Mouse (Mus musculus) CH12F3 (cell line): ENCODE results near the gene Homer2.

Experiments used
- in situ Hi-C: fragments of 300-500 bp; cut with MboI; formaldehyde crosslinking; loops from 2 replicates; pipeline ENCODE4 v1.14.3; 2020; ENCODE audit warnings: low sequenced_read_pairs

The Homer2 gene

GRCm38 (mm10) chr7:81565381-81566055, 141.8 kb downstream of the Homer2 start:
- in situ Hi-C loops = no loop called here

DNA sequence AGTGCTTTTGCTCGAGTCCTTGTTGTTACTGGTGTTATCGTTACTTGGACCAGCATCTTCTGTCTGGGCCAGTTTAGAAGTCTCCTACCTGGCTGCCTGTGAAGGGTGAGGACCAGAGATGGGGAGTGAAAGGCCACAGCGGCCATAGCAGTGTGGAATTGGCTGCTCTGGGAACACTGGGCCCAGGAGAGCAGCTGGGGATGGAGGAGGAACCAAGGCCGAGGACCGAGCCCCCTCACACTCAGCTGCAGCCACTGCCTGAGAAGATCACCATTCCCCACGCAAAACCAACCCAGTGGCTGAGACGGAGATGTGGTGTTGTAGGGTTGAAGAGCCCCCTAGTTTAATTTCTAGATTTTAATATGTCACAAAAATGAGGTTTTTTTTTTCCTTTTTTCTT, 142.6 kb downstream of the Homer2 start:
- in situ Hi-C loops = no loop called here

DNA sequence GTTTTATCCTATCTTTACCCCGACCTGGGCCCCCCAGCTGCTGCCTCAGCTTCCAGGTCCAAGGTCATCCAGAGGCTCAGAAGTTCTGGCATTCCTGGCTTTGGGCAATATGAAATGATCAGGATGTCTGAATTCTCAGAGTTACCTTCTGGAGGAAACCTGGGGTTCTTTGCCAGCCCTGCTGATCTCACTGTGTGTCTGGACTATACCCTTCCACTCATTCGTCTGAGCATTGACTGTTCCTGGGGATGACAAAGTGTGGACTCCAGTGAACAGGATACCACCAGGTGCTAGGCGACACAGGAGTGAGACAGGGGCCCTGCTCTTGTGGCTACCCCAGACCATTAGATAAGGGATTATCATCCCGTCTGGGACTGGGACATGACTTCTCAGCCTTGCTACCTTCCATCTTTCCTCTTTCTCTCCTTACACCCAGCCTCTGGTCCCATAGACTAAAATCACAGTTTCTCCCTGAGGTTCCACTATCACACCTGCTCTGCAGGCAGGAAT, 143.8 kb downstream of the Homer2 start:
- in situ Hi-C loops = no loop called here

DNA sequence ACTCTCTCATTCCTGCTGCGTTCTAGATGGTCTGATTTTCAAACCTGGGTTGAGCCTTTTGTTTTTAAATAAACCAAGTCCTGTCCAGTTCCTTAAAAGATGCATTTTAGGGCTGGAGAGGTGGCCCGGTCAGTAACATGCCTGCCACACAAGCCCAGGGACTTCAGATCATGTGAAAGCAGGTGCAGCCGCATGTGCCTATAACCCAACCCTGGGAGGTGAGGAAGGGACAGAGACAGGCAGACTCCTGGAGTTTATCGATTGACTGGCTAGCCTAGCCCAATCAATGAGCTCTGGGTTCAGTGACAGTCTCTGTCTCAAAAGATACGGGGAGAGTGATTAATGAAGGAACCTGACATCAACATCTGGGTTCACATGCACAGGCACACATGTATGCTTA, 146.1 kb downstream of the Homer2 start:
- in situ Hi-C loops = no loop called here

DNA sequence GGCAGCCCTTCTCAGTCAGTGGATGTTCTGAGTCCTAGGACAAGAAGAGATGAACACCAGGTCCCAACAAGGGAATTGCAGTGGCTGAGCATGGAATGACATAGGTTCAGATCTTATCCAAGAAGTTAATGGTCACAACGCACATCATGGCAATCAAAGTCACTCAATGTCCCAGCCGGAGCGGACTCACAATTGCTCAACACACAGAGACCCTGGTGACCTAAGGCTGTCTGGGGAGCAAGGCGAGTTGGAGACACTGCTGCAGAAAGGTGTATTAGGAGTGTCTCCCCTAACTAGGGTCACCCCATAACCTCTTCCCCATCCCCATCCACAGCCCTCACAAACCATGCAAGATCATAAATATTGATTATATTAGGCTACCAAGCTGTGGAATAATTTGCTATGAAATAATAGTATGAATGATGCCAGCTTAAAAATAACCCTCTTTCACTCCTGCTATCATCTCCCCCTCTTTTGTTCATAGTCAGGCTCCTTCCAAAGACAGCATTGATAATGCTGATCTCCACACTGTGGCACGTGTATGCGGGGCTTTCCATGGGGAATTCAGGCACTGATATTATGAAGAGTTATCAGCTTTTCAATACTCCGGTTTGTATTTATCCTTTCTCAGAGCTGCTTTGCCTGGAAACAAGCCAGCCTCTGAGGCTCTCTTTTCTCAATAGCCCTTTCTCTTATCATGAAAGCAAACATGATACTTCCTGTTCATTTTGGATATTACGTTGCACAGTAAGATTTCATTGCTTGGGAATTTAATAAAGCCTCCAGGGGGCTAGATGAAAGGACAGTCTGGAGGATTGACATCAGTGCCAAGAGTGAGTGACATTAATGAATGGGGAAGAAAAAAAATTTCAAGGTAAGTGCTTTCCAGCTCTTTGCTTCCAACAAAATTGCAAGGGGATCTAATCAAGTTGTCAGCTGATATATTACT, 147.0 kb downstream of the Homer2 start:
- in situ Hi-C loops = no loop called here

DNA sequence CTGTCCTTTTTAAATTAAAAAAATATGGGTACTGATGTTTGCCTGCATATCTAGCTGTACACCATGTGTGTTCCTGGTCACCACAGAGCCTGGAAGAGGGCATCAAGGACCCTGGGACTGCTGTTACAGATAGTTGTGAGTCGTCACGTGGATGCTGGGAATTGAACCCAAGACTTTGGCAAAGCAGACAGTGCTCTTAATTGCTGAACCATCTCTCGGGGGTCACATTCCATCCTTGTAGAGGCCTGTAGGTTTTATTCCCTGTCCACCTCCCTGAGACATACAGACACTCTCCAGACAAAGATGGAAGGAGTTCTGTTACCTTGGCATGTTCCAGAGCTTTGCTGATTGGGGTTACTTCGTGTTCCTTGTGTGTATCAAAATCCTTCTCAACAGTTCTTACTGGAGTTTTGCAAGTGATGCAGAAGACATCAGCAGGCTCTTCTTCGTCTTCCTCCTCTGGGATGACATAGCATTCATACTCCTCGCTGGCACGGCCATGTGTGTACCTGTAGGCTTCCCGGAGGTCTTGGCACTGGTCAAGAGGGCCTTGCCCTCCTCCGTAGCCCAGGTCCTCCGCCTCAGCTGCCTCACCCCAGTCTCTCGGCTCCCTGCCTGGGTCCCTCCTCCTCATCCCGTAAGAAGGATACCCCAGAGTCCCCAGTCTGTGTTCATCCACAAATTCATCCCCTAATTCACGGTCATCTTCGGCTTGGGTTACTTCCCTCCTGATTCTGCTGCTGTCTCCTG, 147.9 kb downstream of the Homer2 start:
- in situ Hi-C loops = no loop called here

GRCm38 (mm10) chr7:81557985-81558360, 149.4 kb downstream of the Homer2 start:
- in situ Hi-C loops = no loop called here

- in situ Hi-C loops = no loop called here
Measured at GRCm38 (mm10) chr7:81557252-81557984, 149.9 kb downstream of the Homer2 start.

- in situ Hi-C loops = no loop called here
Measured at GRCm38 (mm10) chr7:81556839-81557238, 150.5 kb downstream of the Homer2 start.

- in situ Hi-C loops = no loop called here
Measured at GRCm38 (mm10) chr7:81554369-81554768, 153.0 kb downstream of the Homer2 start.

GRCm38 (mm10) chr7:81553589-81553988, 153.7 kb downstream of the Homer2 start:
- in situ Hi-C loops = no loop called here
